Mouse (Mus musculus): ENCODE measurements at regions not wholly inside any gene's neighbourhood (a gene's known extent, or its start where the extent isn't known, plus 50 kb on each side); places are given as distances from the start of the nearest gene placed in this dataset.

DNA sequence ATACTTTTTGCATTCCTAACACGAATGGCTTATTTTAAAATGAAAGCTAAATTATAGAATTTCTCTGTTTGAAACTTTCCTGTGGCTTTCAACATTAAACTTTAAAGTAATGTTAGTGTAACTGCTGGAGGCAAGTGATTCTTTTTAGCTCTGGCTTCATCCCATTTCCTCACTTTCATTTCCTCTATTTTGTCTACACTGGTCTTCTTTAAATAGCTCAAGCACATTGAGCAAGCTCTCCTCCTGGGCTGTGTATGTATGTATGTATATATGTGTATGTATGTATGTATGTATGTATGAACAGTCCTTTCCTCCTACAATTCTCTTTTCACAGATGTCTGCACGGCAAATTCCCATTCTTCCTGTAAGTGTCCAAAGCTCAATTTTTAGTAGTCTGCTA lies 65.8 kb upstream of the Kcna4 start:
- TF ChIP-seq CTCF (IDR thresholded peaks at IDR 0.05; ENCODE audit: low read depth, low read length) (no peak), POLR2A (IDR thresholded peaks at IDR 0.05; ENCODE audit: borderline replicate concordance, low read depth, low read length) (no peak)
